Mouse (Mus musculus) left cerebral cortex, adult 18-20 months (tissue): ENCODE measurements at regions not wholly inside any gene's neighbourhood (a gene's known extent, or its start where the extent isn't known, plus 50 kb on each side); places are given as distances from the start of the nearest gene placed in this dataset.

ENCODE experiments used
- DNase-seq, 2 experiments: peaks; one replicate each; pipeline ENCODE4 v3.0.0; 2021 to 2022; ENCODE audit warnings: low spot score in 2 of 2, mixed read lengths in 1 of 2

DNA sequence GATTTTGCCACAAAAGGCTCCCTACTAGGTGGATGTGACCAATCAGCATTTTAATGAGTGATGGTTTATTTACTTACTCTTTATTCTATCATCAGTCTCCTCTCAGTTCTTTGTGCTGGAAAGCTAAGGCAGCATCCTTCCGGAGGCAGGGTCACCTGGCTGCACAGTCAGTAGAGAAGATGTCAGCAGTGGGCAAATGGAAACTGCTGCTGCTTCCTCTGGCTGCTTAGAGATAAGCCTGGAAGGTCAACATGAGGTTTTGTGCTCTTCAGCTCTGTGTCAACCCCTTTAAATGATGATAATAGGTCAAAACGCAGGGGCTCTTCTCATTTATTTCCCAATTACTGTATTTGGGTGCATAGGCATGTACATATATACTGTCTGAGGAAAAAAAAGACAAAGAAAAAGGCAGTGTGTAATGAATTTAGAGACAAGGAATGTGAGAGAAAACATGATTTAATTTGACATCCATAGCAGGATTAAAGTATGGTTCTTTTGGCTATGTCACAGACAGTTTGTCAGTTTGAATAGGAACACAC, 1106.1 kb downstream of the Adgrl3 start:
- DNase-seq = no peak

DNA sequence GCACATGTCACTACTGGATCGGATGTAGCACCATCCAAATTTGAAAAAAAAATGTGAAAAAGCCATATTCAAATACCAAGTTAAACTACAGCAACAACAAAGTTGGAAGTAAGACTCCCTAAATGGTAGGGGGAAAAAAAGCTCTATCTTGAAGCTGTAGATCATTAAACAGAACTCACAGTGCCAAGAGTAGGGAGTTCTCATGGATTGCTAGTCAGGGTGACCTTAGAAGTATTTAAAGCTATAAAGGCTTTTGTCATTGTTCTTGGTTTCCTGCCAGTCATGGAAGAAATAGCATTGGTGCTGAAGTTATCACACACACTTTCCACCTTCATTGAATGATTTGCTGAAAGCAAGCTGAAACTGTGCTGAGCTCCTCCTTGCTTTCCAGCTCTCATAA, 1122.1 kb downstream of the Adgrl3 start:
- no peak for DNase-seq
